In the genomic region with DNA sequence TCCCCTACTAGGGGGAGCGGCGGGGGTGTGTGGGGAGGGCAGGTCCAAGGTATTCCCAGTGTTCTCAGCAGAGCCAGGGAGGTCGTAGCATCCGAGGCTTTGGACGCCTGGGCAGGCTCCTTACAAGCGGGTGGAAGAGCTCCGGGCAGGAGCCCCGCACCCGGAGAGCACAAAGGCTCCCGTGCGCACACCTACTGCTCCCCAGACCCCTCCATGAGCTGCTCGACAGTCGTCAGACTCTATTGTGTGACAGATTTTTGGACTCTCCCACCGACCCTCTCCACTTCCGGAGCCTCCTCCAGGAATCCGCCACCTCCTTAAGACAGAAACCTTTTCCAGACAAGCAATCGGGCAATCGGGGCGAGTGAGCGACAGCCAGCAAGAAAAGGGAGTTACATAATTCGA, we compare ENCODE assay signal across 11 mouse cellular contexts. TPM values are rescaled to one million over a fixed set of nuclear protein-coding genes. Genes with fewer than 3 reads are reported as not detected.
DNase-seq lines count a peak whose midpoint lies in the region; ATAC-seq and TF ChIP-seq lines count a peak whose summit lies in the region.
"Had no signal": no experiment of that assay in that cellular context is flagged by ENCODE, and none has a peak within 500 bp of the region (broad histone marks: within the 10 kb centered on the region; RNA-seq: fewer than 3 reads in every experiment).

No protein-coding gene starts in this region.

- ATAC-seq in intestine, embryonic 14.5 days (replicated peaks; ENCODE audit: low FRiP score, low TSS enrichment, low read depth) = no peak
- ATAC-seq in intestine, embryonic 15.5 days = no peak
- no peak for ATAC-seq in embryonic facial prominence, embryonic 14.5 days (ENCODE audit: low read depth)
- ATAC-seq in limb, embryonic 15.5 days (ENCODE audit: insufficient number of reproducible peaks, low FRiP score, low TSS enrichment, low read depth) = no peak

- no peaks in the 10 kb centered on the region for H3K9me3 ChIP-seq in intestine, embryonic 14.5 days (ENCODE audit: control insufficient read depth, low read length)
- H3K9me3 ChIP-seq in intestine, embryonic 15.5 days = 0 out of 2 replicates have a peak, but pooled peaks cover 3% of the 10 kb centered on the region
- no peaks in the 10 kb centered on the region for H3K9me3 ChIP-seq in embryonic facial prominence, embryonic 14.5 days (ENCODE audit: control insufficient read depth, low read length)
- H3K9me3 ChIP-seq in limb, embryonic 15.5 days = no peaks in the 10 kb centered on the region

- WGBS in intestine, embryonic 14.5 days = 1% methylated on average over 21 of the region's 21 CpGs
- WGBS in intestine, embryonic 15.5 days = 1% methylated on average over 21 of the region's 21 CpGs
- under 1% methylated on average over 20 of the region's 21 CpGs for WGBS in embryonic facial prominence, embryonic 14.5 days
- 3% methylated on average over 21 of the region's 21 CpGs for WGBS in limb, embryonic 15.5 days
- 8% methylated on average over 21 of the region's 21 CpGs for WGBS in thymus, adult 2 months

- peaks cover 100% of the 10 kb centered on the region for H3K27me3 ChIP-seq in intestine, embryonic 14.5 days (replicated peaks; ENCODE audit: control insufficient read depth, insufficient read depth, low read length)
- peaks cover 98% of the 10 kb centered on the region for H3K27me3 ChIP-seq in intestine, embryonic 15.5 days (replicated peaks)
- peaks cover 96% of the 10 kb centered on the region for H3K27me3 ChIP-seq in embryonic facial prominence, embryonic 14.5 days (replicated peaks; ENCODE audit: control insufficient read depth, insufficient read depth, low read length)
- peaks cover 91% of the 10 kb centered on the region for H3K27me3 ChIP-seq in limb, embryonic 15.5 days
- H3K27me3 ChIP-seq in thymus, adult 2 months (ENCODE audit: control insufficient read depth, insufficient read depth, low read length) = peaks cover 55% of the 10 kb centered on the region

- no peak overlapping the region for H3K4me3 ChIP-seq in intestine, embryonic 14.5 days (ENCODE audit: low read depth, low read length)
- H3K4me3 ChIP-seq in intestine, embryonic 15.5 days (replicated peaks) = no peak overlapping the region
- H3K4me3 ChIP-seq in embryonic facial prominence, embryonic 14.5 days (ENCODE audit: low read depth, low read length) = peak overlapping the region; percentile 0
- peak overlapping the region; percentile 55 for H3K4me3 ChIP-seq in limb, embryonic 15.5 days
- H3K4me3 ChIP-seq in thymus, adult 2 months (ENCODE audit: control insufficient read depth, insufficient read depth, low read length) = no peak overlapping the region

- H3K9ac ChIP-seq in intestine, embryonic 14.5 days (ENCODE audit: low read length) = no peak overlapping the region
- no peak overlapping the region for H3K9ac ChIP-seq in intestine, embryonic 15.5 days
- H3K9ac ChIP-seq in embryonic facial prominence, embryonic 14.5 days (ENCODE audit: low read depth, low read length) = peak overlapping the region; percentile 35; the same call in 1 of the 2 replicates
- H3K9ac ChIP-seq in limb, embryonic 15.5 days = peak overlapping the region; percentile 14; the same call in 1 of the 2 replicates

- H3K27ac ChIP-seq in intestine, embryonic 14.5 days (ENCODE audit: low read depth) = no peak overlapping the region
- no peak overlapping the region for H3K27ac ChIP-seq in intestine, embryonic 15.5 days
- no peak overlapping the region for H3K27ac ChIP-seq in embryonic facial prominence, embryonic 14.5 days (replicated peaks; ENCODE audit: low read depth, low read length)
- 0 out of 2 replicates have a peak overlapping the region, but pooled peaks have one; percentile 48 for H3K27ac ChIP-seq in limb, embryonic 15.5 days
- no peak overlapping the region for H3K27ac ChIP-seq in thymus, adult 2 months (ENCODE audit: control insufficient read depth, insufficient read depth, low read length)

- peaks cover 5% of the 10 kb centered on the region; the same call in 1 of the 2 replicates for H3K4me1 ChIP-seq in intestine, embryonic 14.5 days (replicated peaks; ENCODE audit: control insufficient read depth, insufficient read depth, low read length)
- H3K4me1 ChIP-seq in intestine, embryonic 15.5 days (replicated peaks) = peaks cover 29% of the 10 kb centered on the region
- H3K4me1 ChIP-seq in embryonic facial prominence, embryonic 14.5 days (ENCODE audit: control insufficient read depth, insufficient read depth, low read length) = peaks cover 6% of the 10 kb centered on the region; the same call in 1 of the 2 replicates
- H3K4me1 ChIP-seq in limb, embryonic 15.5 days = peaks cover 57% of the 10 kb centered on the region
- H3K4me1 ChIP-seq in thymus, adult 2 months (replicated peaks; ENCODE audit: control insufficient read depth, insufficient read depth, low read length) = peaks cover 12% of the 10 kb centered on the region

- TF ChIP-seq CTCF in thymus, adult 2 months (IDR thresholded peaks at IDR 0.05; ENCODE audit: borderline replicate concordance, control insufficient read depth, extremely low read depth, insufficient read depth, low read length, poor library complexity) = no peak

- H3K36me3 ChIP-seq in intestine, embryonic 14.5 days (ENCODE audit: control insufficient read depth, insufficient read depth, low read length) = no peaks in the 10 kb centered on the region
- H3K36me3 ChIP-seq in intestine, embryonic 15.5 days = no peaks in the 10 kb centered on the region
- H3K36me3 ChIP-seq in embryonic facial prominence, embryonic 14.5 days (ENCODE audit: control insufficient read depth, insufficient read depth, low read length) = no peaks in the 10 kb centered on the region
- H3K36me3 ChIP-seq in limb, embryonic 15.5 days = no peaks in the 10 kb centered on the region
- H3K36me3 ChIP-seq in thymus, adult 2 months (ENCODE audit: control insufficient read depth, insufficient read depth, low read length) = no peaks in the 10 kb centered on the region

- no peak for TF ChIP-seq POLR2A in thymus, adult 2 months (IDR thresholded peaks at IDR 0.05; ENCODE audit: control insufficient read depth, extremely low read depth, insufficient read depth, low read length, poor library complexity)

- peak; percentile 76 for DNase-seq in intestine, embryonic 14.5 days (ENCODE audit: low spot score)
- DNase-seq in ES-CJ7 (ENCODE audit: low read depth, low spot score) = peak; percentile 59
- no peak for DNase-seq in embryonic facial prominence, embryonic 14.5 days (ENCODE audit: low spot score)
- no peak for DNase-seq in urinary bladder, postnatal 4 days (ENCODE audit: low spot score in 2 of 2)
- no peak for DNase-seq in thymus, adult 2 months
- DNase-seq in c-Kit-positive CD71-positive TER-119-positive erythroid progenitor cells, embryonic 14.5 days (ENCODE audit: low spot score) = no peak
- DNase-seq: gastrocnemius, postnatal 14 days; lung, postnatal 10 days; spleen, adult 18-20 months had no signal

- no peak overlapping the region for H3K4me2 ChIP-seq in intestine, embryonic 14.5 days (ENCODE audit: low read length)
- H3K4me2 ChIP-seq in intestine, embryonic 15.5 days (replicated peaks) = no peak overlapping the region
- H3K4me2 ChIP-seq in embryonic facial prominence, embryonic 14.5 days (ENCODE audit: low read depth, low read length) = peak overlapping the region; percentile 40
- peak overlapping the region; percentile 39 for H3K4me2 ChIP-seq in limb, embryonic 15.5 days

RNA-seq across cellular contexts. Expression of gene Lmx1b, which starts 4.2 kb away (rescaled TPM):
- polyA plus RNA-seq in intestine, embryonic 14.5 days (2014; fragmentation: Nextera tagmentation; extraction: Ambion mirVana) = 0.07 TPM in 1 of 2 replicates, not detected in the other
- 0.05 TPM in 1 of 2 replicates, not detected in the other for polyA plus RNA-seq in intestine, embryonic 15.5 days (2015; fragmentation: Nextera tagmentation; extraction: Ambion mirVana)
- 0.43 and 0.85 TPM in 2 replicates for polyA plus RNA-seq in embryonic facial prominence, embryonic 14.5 days (2014; fragmentation: Nextera tagmentation; extraction: Ambion mirVana)
- polyA plus RNA-seq in limb, embryonic 15.5 days (2015; fragmentation: Nextera tagmentation; extraction: Ambion mirVana) = 2.9 and 4.1 TPM in 2 replicates
- 0.04 and 0.10 TPM in 2 replicates for polyA plus RNA-seq in thymus, adult 2 months (2012; rRNA removed)

Comparison
In these comparisons a context has a peak if more than half of its experiments do, and no peak if none do; other contexts are left out.
1. DNase-seq: peak in intestine, embryonic 14.5 days (single experiment) and ES-CJ7 (single experiment); none in embryonic facial prominence, embryonic 14.5 days (single experiment), urinary bladder, postnatal 4 days (0 of 2), thymus, adult 2 months (single experiment) and c-Kit-positive CD71-positive TER-119-positive erythroid progenitor cells, embryonic 14.5 days (single experiment).
2. H3K4me2 ChIP-seq: peak in embryonic facial prominence, embryonic 14.5 days (single experiment) and limb, embryonic 15.5 days (single experiment); none in intestine, embryonic 14.5 days (single experiment) and intestine, embryonic 15.5 days (single experiment).
3. H3K4me3 ChIP-seq: peak in embryonic facial prominence, embryonic 14.5 days (single experiment) and limb, embryonic 15.5 days (single experiment); none in intestine, embryonic 14.5 days (single experiment), intestine, embryonic 15.5 days (single experiment) and thymus, adult 2 months (single experiment).
4. H3K9ac ChIP-seq: peak in embryonic facial prominence, embryonic 14.5 days (single experiment) and limb, embryonic 15.5 days (single experiment); none in intestine, embryonic 14.5 days (single experiment) and intestine, embryonic 15.5 days (single experiment).